Comparison of ENCODE assay signal across 8 mouse cellular contexts in genomic region chr2:18778220-18778619, GRCm38 (mm10).
A peak's percentile ranks its signal among the peaks of the same experiment; 100 is the strongest.
DNase-seq lines count a peak whose midpoint lies in the region; ATAC-seq and TF ChIP-seq lines count a peak whose summit lies in the region.

No protein-coding gene starts in this region.

- no peak overlapping the region for H3K27ac ChIP-seq in forebrain, embryonic 14.5 days (ENCODE audit: low read depth, low read length)
- H3K27ac ChIP-seq in intestine, postnatal 0 days (ENCODE audit: low read depth, low read length), result no peak overlapping the region
- H3K27ac ChIP-seq in thymus, adult 2 months (ENCODE audit: control insufficient read depth, insufficient read depth, low read length), result no peak overlapping the region

- TF ChIP-seq CTCF in intestine, postnatal 0 days (IDR thresholded peaks at IDR 0.05; ENCODE audit: low read depth), result no peak
- no peak for TF ChIP-seq CTCF in thymus, adult 2 months (IDR thresholded peaks at IDR 0.05; ENCODE audit: borderline replicate concordance, control insufficient read depth, extremely low read depth, insufficient read depth, low read length, poor library complexity)

- DNase-seq in right cerebral cortex, postnatal 4 days, result peak; percentile 58
- DNase-seq in right cerebral cortex, adult 2 months (ENCODE audit: low spot score in 2 of 2), result no peak
- peak; percentile 94 for DNase-seq in forebrain, embryonic 14.5 days (ENCODE audit: low spot score)
- peak; percentile 85 for DNase-seq in mesoderm, embryonic 11.5 days (ENCODE audit: low read depth, low spot score)
- no peak for DNase-seq in thymus, adult 2 months
- no peak for DNase-seq in right cerebral cortex, postnatal 36 days (ENCODE audit: low spot score in 2 of 2)
- no peak for DNase-seq in left cerebral cortex, postnatal 25 days (ENCODE audit: low spot score in 2 of 2)

- ATAC-seq in forebrain, embryonic 14.5 days, result peak; percentile 91
- ATAC-seq in intestine, postnatal 0 days, result peak; percentile 41; the same call in 1 of the 2 replicates

- H3K27me3 ChIP-seq in forebrain, embryonic 14.5 days (replicated peaks; ENCODE audit: control insufficient read depth, insufficient read depth, low read length), result 0 out of 2 replicates have a peak, but pooled peaks cover 5% of the 10 kb centered on the region
- H3K27me3 ChIP-seq in intestine, postnatal 0 days (replicated peaks; ENCODE audit: control insufficient read depth, insufficient read depth, low read length), result no peaks in the 10 kb centered on the region
- H3K27me3 ChIP-seq in thymus, adult 2 months (ENCODE audit: control insufficient read depth, insufficient read depth, low read length), result no peaks in the 10 kb centered on the region

- H3K36me3 ChIP-seq in forebrain, embryonic 14.5 days (ENCODE audit: control insufficient read depth, insufficient read depth, low read length), result no peaks in the 10 kb centered on the region
- H3K36me3 ChIP-seq in intestine, postnatal 0 days (ENCODE audit: control insufficient read depth, insufficient read depth), result no peaks in the 10 kb centered on the region
- no peaks in the 10 kb centered on the region for H3K36me3 ChIP-seq in thymus, adult 2 months (ENCODE audit: control insufficient read depth, insufficient read depth, low read length)

- H3K4me2 ChIP-seq in forebrain, embryonic 14.5 days (ENCODE audit: low read length), result peak overlapping the region; percentile 24; the same call in 1 of the 2 replicates
- peak overlapping the region; percentile 48 for H3K4me2 ChIP-seq in intestine, postnatal 0 days (replicated peaks; ENCODE audit: low read depth)

- intact Hi-C loops in left cerebral cortex, postnatal 25 days (cut with DNase I), result no loop called here

- TF ChIP-seq POLR2A in thymus, adult 2 months (IDR thresholded peaks at IDR 0.05; ENCODE audit: control insufficient read depth, extremely low read depth, insufficient read depth, low read length, poor library complexity), result no peak

- WGBS in forebrain, embryonic 14.5 days, result under 1% methylated on average over 9 of the region's 9 CpGs
- 12% methylated on average over 9 of the region's 9 CpGs for WGBS in intestine, postnatal 0 days
- 73% methylated on average over 9 of the region's 9 CpGs for WGBS in thymus, adult 2 months

- H3K4me3 ChIP-seq in forebrain, embryonic 14.5 days (ENCODE audit: low read depth, low read length), result no peak overlapping the region
- no peak overlapping the region for H3K4me3 ChIP-seq in intestine, postnatal 0 days (ENCODE audit: low read depth, low read length)
- no peak overlapping the region for H3K4me3 ChIP-seq in thymus, adult 2 months (ENCODE audit: control insufficient read depth, insufficient read depth, low read length)

- H3K9ac ChIP-seq in forebrain, embryonic 14.5 days (ENCODE audit: low read length), result no peak overlapping the region
- H3K9ac ChIP-seq in intestine, postnatal 0 days (ENCODE audit: low read depth, low read length), result no peak overlapping the region; the same call in 1 of the 2 replicates

- peaks cover 9% of the 10 kb centered on the region for H3K4me1 ChIP-seq in forebrain, embryonic 14.5 days (ENCODE audit: control insufficient read depth, insufficient read depth, low read length)
- H3K4me1 ChIP-seq in intestine, postnatal 0 days (replicated peaks; ENCODE audit: control insufficient read depth, insufficient read depth, low read length), result peaks cover 5% of the 10 kb centered on the region; the same call in 1 of the 2 replicates
- H3K4me1 ChIP-seq in thymus, adult 2 months (replicated peaks; ENCODE audit: control insufficient read depth, insufficient read depth, low read length), result no peaks in the 10 kb centered on the region

- no peaks in the 10 kb centered on the region for H3K9me3 ChIP-seq in forebrain, embryonic 14.5 days (replicated peaks; ENCODE audit: control insufficient read depth, low read length)
- H3K9me3 ChIP-seq in intestine, postnatal 0 days (ENCODE audit: control insufficient read depth), result no peaks in the 10 kb centered on the region

Comparison
In these comparisons a context has a peak if more than half of its experiments do, and no peak if none do; other contexts are left out.
1. DNase-seq: peak in right cerebral cortex, postnatal 4 days (single experiment), forebrain, embryonic 14.5 days (single experiment) and mesoderm, embryonic 11.5 days (single experiment); none in right cerebral cortex, adult 2 months (0 of 2), thymus, adult 2 months (single experiment), right cerebral cortex, postnatal 36 days (0 of 2) and left cerebral cortex, postnatal 25 days (0 of 2).